Mouse (Mus musculus) forebrain, embryonic 16.5 days (tissue): ENCODE data around the gene Sh3pxd2a. TPM values are rescaled to one million over a fixed set of nuclear protein-coding genes. Genes with fewer than 3 reads are reported as not detected.

Source experiments
- ATAC-seq: fragments of 200-750 bp; cut with Nextera tagmentation; 2 replicates; pipeline ENCODE4 v1.8.0; 2017; ENCODE audit warnings: mild to moderate bottlenecking, moderate library complexity
- H3K27ac ChIP-seq: fragments of 300-500 bp; sonication (generic); 2 replicates; pipeline ENCODE4 v1.5.1; 2014; ENCODE audit warnings: low read length, control low read depth
- H3K27me3 ChIP-seq: fragments of 300-500 bp; sonication (generic); replicated peaks from 2 replicates; pipeline ENCODE4 v1.6.1; 2014; ENCODE audit warnings: low read length; ENCODE audit not compliant: control insufficient read depth, insufficient read depth
- H3K36me3 ChIP-seq: fragments of 300-500 bp; sonication (generic); 2 replicates; pipeline ENCODE4 v1.6.1; 2014; ENCODE audit not compliant: control insufficient read depth, insufficient read depth
- H3K4me1 ChIP-seq: fragments of 300-500 bp; sonication (generic); replicated peaks from 2 replicates; pipeline ENCODE4 v1.6.1; 2014; ENCODE audit warnings: low read length; ENCODE audit not compliant: control insufficient read depth, insufficient read depth
- H3K4me2 ChIP-seq: fragments of 300-500 bp; sonication (generic); 2 replicates; pipeline ENCODE4 v1.6.1; 2014; ENCODE audit warnings: mild to moderate bottlenecking, low read length, control low read depth
- H3K4me3 ChIP-seq: fragments of 300-500 bp; sonication (generic); replicated peaks from 2 replicates; pipeline ENCODE4 v1.5.1; 2014; ENCODE audit warnings: mild to moderate bottlenecking, low read length, control low read depth
- H3K9ac ChIP-seq: fragments of 300-500 bp; sonication (generic); replicated peaks from 2 replicates; pipeline ENCODE4 v1.6.1; 2014; ENCODE audit warnings: low read depth, low read length, control low read depth
- H3K9me3 ChIP-seq: fragments of 300-500 bp; sonication (generic); 2 replicates; pipeline ENCODE4 v1.6.1; 2016; ENCODE audit warnings: low read length; ENCODE audit not compliant: control insufficient read depth
- WGBS: fragments of 180-500 bp; shearing (Covaris S2); extraction: QIAGEN DNeasy Blood & Tissue Kit; methylation state at CpG from one replicate; pipeline ENCODE4 v1.1.7; 2014; 5-methylcytosine and 5-hydroxymethylcytosine counted together
- polyA plus RNA-seq: library from polyadenylated mRNA; unstranded; fragments of >200 nt; fragmentation: Nextera tagmentation; extraction: Ambion mirVana; gene quantifications from 2 replicates; pipeline ENCODE4 v1.2.1, GENCODE M21; 2015

Sh3pxd2a gene
- polyA plus RNA-seq, 1 experiment from 2014 or later: 2.1 TPM

DNA sequence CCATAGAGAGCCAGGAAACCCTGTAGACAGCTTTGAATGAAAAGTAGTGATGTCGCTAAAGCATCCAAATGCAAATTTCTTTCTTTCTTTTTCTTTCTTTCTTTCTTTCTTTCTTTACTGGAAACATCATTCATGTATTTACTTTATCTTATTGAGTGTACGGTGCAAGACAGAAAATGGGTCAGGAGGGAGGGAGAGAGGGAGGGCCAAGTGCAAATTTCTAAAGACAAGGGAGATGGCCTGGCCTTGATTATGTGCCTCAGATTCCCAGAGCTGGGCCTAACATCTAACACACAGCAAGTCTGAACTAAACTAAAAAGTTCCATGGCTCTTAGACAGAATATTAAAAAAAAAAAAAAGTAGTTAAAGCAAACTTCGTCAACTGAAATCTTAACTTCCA is 9.3 kb upstream of the Sh3pxd2a start:
- no peaks in the 10 kb centered on the region for H3K9me3 ChIP-seq
- peak overlapping the region; percentile 55; the same call in 1 of the 2 replicates for H3K27ac ChIP-seq
- peaks cover 14% of the 10 kb centered on the region for H3K4me1 ChIP-seq
- H3K9ac ChIP-seq: 0 out of 2 replicates have a peak overlapping the region, but pooled peaks have one; percentile 5
- WGBS: 27% methylated on average over 3 of the region's 3 CpGs
- H3K27me3 ChIP-seq: no peaks in the 10 kb centered on the region
- peak; percentile 54 for ATAC-seq
- H3K36me3 ChIP-seq: no peaks in the 10 kb centered on the region
- H3K4me3 ChIP-seq: no peak overlapping the region
- peak overlapping the region; percentile 38; the same call in 1 of the 2 replicates for H3K4me2 ChIP-seq

DNA sequence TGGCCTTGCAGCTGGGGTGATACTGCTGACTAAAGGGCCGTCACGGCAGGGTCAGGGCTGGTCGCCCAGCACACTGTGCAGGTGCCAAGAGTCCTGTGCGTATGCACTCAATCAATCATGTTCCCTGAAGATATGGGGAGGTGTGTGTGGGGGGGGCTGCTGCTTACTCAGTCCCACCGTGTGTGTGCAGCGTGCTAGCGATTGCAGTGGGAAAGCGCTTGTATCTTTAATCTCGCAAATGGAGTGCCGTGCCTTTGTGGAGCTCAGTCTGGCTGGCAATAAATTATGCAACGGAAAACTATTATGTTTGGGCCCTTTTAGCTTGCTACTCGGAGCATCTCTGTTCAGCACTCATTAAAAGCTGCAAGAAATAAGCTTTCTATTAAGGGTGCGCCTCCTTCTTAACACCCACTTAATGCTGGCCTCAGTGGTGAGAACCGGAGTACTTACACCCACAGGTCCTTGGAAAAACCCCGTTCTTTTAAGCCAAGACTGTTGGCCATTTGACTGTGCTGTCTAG is 8.7 kb upstream of the Sh3pxd2a start:
- peak overlapping the region; percentile 38 for H3K4me2 ChIP-seq
- H3K27me3 ChIP-seq: no peaks in the 10 kb centered on the region
- peak; percentile 83 for ATAC-seq
- no peaks in the 10 kb centered on the region for H3K9me3 ChIP-seq
- no peak overlapping the region for H3K4me3 ChIP-seq
- H3K4me1 ChIP-seq: peaks cover 14% of the 10 kb centered on the region
- H3K27ac ChIP-seq: peak overlapping the region; percentile 55
- H3K9ac ChIP-seq: peak overlapping the region; percentile 5; the same call in 1 of the 2 replicates
- WGBS: 5% methylated on average over 15 of the region's 15 CpGs
- no peaks in the 10 kb centered on the region for H3K36me3 ChIP-seq

DNA sequence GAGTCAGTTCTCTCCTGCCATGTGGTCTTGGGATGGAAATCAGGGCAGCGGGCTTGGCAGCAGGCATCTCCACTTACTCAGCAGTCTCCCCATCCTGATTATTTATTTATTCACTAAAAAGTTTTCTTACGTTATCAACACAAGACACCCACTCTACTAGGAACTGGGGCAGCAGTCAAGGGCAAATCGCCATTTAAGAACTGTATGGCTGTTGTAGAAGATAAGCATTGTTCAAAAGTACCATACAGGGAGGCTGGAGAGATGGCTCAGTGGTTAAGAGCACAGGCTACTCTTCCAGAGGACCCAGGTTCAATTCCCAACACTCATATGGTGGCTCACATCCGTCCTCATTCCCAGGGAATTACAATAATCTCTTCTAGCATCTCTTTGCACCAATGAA is 7.6 kb upstream of the Sh3pxd2a start:
- WGBS: 80% methylated on average over 4 of the region's 4 CpGs
- no peak for ATAC-seq
- Histone ChIP-seq H3K27me3 (no peaks in the 10 kb centered on the region), H3K9me3 (no peaks in the 10 kb centered on the region), H3K36me3 (no peaks in the 10 kb centered on the region), H3K27ac (no peak overlapping the region), H3K4me1 (peaks cover 14% of the 10 kb centered on the region), H3K4me2 (no peak overlapping the region), H3K9ac (no peak overlapping the region), H3K4me3 (no peak overlapping the region)

DNA sequence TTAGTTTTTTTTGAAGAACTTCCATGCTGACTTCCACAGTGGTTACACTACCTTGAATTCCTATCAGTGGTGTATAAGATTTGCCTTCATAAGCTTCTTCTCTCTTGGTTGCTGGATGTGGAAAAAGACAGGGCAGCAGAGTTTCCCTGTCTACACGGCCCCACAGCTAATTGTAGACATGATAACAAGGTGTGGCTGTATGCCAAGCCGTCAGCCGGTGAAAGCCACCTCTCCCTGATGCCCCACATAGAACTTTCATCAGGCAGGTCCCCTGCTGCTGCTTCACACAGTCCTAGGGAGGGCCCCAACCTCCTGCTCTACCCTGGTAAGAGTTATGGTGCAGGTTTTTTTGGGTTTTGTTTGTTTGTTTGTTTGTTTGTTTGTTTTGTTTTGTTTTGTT is 4.5 kb upstream of the Sh3pxd2a start:
- Histone ChIP-seq H3K9me3 (no peaks in the 10 kb centered on the region), H3K4me3 (no peak overlapping the region), H3K4me2 (no peak overlapping the region), H3K36me3 (no peaks in the 10 kb centered on the region), H3K27me3 (no peaks in the 10 kb centered on the region), H3K4me1 (peaks cover 15% of the 10 kb centered on the region), H3K27ac (no peak overlapping the region), H3K9ac (no peak overlapping the region)
- no peak for ATAC-seq
- 30% methylated on average over 3 of the region's 3 CpGs for WGBS

DNA sequence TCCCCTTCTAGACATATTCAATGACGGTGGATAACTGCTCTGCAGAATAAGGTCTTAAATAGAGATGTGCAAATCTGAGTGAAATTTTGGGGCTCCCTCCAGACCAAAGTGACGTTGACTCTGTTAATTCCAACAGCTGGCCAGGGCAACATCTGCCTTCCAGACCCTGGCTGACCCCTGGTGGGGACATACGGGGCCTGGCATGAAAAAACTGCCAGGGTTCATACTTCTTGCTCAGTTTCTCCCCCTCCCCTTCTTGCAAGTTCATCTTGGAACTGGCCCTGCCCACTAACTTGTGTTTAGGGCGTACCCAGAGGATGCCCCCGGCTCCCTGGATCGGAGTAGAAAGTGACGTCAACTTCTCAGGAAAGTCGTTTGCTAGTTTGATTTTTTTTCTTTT is 2.6 kb upstream of the Sh3pxd2a start:
- 80% methylated on average over 8 of the region's 8 CpGs for WGBS

DNA sequence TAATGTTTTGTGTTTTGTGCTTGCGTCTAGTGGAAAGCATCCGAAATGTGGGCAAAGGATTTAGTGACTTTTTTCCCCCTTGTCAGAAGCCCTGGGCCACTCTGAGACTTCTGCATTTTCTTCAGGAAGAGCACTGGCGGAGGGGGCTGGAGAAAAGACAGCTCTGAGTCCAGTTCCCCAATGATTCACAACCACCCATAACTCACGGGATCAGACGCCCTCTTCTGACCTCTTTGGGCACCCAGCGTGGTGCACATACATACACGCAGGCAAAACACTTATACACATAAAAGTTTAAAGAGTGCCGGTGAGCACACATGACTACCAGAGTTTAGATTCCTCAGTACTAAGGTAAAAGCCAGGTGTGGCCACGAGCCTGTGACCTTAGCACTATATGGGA is 1.3 kb upstream of the Sh3pxd2a start:
- 71% methylated on average over 9 of the region's 9 CpGs for WGBS
- ATAC-seq: no peak
- no peak overlapping the region for H3K4me2 ChIP-seq

More for the DNA sequence above, 2.6 kb upstream of the Sh3pxd2a start:
- Histone ChIP-seq H3K27ac (no peak overlapping the region), H3K4me3 (no peak overlapping the region), H3K4me2 (no peak overlapping the region), H3K9me3 (no peaks in the 10 kb centered on the region), H3K9ac (no peak overlapping the region), H3K4me1 (peaks cover 16% of the 10 kb centered on the region), H3K27me3 (no peaks in the 10 kb centered on the region), H3K36me3 (no peaks in the 10 kb centered on the region)
- ATAC-seq: no peak

DNA sequence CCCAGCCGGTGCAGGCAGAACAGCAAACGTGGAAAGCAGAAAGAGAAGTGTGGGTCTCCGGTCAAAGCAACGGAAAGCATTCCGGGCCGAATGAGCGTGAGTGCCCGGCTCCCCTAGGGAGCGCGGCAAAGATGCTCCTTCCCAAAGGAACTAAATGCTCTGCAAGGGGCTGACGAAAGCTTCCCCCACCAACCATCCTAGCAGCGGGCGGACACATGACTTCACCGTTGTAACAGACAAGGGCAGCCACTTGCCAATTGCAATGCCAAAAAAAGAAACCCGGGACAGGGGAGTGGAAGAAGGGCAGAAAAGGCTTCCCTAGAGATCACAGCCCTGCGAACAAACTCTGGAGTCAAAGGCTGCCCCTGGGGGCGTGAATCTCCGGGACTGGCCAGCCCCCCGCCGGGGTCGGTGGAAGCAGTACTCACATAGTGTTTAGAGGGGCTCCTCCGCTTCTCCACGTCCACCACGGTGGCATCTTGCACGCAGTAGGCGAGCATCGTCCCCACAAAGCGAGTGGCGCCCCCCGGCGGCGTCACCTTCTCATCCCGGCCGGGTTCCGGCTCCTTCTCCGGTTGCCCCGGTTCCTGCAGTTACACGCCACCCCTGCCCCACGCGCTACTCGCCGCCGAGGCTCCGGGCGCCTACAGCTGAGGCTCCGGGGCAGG is 431 bp downstream of the Sh3pxd2a start:
- under 1% methylated on average over 46 of the region's 46 CpGs for WGBS
- H3K9ac ChIP-seq: peak overlapping the region; percentile 91
- peak overlapping the region; percentile 66 for H3K27ac ChIP-seq
- peaks cover 23% of the 10 kb centered on the region for H3K4me1 ChIP-seq
- H3K4me3 ChIP-seq: peak overlapping the region; percentile 82
- H3K36me3 ChIP-seq: no peaks in the 10 kb centered on the region
- peak overlapping the region; percentile 94 for H3K4me2 ChIP-seq
- no peaks in the 10 kb centered on the region for H3K27me3 ChIP-seq
- peak; percentile 64 for ATAC-seq
- H3K9me3 ChIP-seq: no peaks in the 10 kb centered on the region

More for the DNA sequence above, 1.3 kb upstream of the Sh3pxd2a start:
- H3K27ac ChIP-seq: no peak overlapping the region; the same call in 1 of the 2 replicates
- no peak overlapping the region for H3K4me3 ChIP-seq
- H3K36me3 ChIP-seq: no peaks in the 10 kb centered on the region
- H3K4me1 ChIP-seq: peaks cover 20% of the 10 kb centered on the region
- H3K9me3 ChIP-seq: no peaks in the 10 kb centered on the region
- no peak overlapping the region for H3K9ac ChIP-seq
- no peaks in the 10 kb centered on the region for H3K27me3 ChIP-seq

DNA sequence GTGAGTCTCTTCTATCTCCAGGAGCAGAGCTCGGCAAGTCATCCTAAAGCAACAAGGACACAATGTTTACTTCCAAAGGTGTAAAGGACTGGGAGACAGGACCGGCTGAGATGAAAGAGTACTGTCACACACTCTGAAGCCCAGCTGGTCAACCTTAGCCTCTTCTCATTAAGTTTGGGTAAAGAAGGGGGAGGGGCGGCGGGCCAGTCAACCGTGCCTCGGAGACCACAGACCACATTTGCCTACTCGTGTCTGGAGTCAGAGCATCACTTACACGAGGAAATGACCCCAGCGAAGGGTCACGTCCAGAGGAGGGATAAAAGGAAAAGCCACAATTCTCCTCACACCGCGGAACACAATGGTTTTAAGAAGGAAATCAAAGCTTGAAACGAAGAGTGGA is 995 bp downstream of the Sh3pxd2a start:
- ATAC-seq: no peak
- 0% methylated on average over 13 of the region's 13 CpGs for WGBS
- Histone ChIP-seq H3K27ac (no peak overlapping the region), H3K36me3 (no peaks in the 10 kb centered on the region), H3K4me1 (peaks cover 23% of the 10 kb centered on the region), H3K27me3 (no peaks in the 10 kb centered on the region), H3K4me3 (peak overlapping the region; percentile 82), H3K9ac (peak overlapping the region; percentile 91), H3K4me2 (peak overlapping the region; percentile 94), H3K9me3 (no peaks in the 10 kb centered on the region)

DNA sequence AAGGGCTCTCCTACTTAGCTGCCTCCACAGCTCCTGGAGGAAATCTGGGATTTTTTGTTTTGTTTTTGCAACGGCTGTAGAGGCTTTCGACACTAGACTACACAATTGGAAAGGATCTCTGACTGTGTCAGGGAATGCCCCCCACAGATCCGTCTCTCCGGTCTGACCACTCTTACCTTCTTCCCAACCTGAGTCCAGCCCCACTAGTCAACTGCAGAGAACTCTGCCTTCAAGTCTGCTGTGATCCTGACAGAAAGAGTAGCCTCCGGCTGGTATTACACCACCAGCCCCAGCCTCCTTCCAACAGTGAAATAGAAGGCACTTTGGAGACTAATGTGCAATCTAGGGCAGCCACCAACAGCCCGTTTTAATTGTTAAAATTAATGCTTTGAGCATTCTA is 1.5 kb downstream of the Sh3pxd2a start:
- Histone ChIP-seq H3K4me1 (peaks cover 25% of the 10 kb centered on the region), H3K4me2 (peak overlapping the region; percentile 94), H3K4me3 (peak overlapping the region; percentile 82), H3K9me3 (no peaks in the 10 kb centered on the region), H3K9ac (0 out of 2 replicates have a peak overlapping the region, but pooled peaks have one; percentile 13), H3K27ac (no peak overlapping the region), H3K36me3 (no peaks in the 10 kb centered on the region), H3K27me3 (no peaks in the 10 kb centered on the region)
- WGBS: 8% methylated on average over 6 of the region's 6 CpGs
- ATAC-seq: no peak
